Mouse (Mus musculus) B cell, adult 62 days (primary cell): ENCODE results near the gene Rock2. TPM values are rescaled to one million over a fixed set of nuclear protein-coding genes. Genes with fewer than 3 reads are reported as not detected.

Source experiments
- total RNA-seq: library from RNA; stranded (reverse); gene quantifications from 4 replicates; pipeline ENCODE4 v1.2.4, GENCODE M21; 2023

Gene Rock2
- total RNA-seq, result 75.2 to 85.1 TPM (median 81.0 TPM) in 4 replicates

DNA sequence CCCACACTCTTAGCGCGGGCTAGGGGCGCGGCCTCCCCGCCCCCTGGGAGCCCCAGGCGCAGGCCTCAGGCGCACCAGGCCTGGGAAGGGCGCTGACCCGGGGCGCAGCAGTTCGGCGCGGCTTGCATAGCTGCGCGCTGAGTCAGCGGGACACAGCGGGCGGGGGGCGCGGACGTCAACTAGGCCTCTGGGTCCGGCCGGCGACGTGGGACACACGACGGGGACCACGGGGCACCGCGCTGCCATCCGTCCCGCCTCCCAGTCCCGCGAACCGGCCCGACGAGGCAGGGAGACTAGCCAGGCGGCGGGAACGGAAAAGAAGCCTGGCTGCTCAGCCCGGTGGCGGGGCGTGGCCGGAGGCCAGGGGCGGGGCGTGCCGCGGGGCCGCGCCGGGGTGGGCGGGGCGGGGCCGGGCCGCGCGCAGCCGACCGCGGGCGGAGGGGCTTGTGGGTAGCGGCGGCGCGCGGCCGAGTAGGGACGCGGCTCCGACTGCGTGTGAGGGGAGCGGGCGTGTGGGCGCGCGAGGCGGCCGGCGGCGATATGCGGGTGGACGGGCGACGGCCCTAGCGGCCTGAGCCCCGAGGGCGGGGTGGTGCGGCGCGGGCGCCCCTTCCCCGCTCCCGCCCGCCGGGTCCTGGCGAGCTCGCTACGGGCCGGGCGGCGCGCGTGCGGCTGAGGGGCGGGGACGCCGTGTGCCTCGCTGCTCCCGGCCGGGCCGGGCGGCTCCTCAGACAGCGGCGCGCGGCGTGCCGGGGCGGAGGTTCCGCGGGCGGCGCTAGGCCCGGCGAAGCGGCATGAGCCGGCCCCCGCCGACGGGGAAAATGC lies at the start of gene Rock2:
Gene Rock2, plus strand, starts transcription at position 500 of the 825 bp plus-strand sequence.

DNA sequence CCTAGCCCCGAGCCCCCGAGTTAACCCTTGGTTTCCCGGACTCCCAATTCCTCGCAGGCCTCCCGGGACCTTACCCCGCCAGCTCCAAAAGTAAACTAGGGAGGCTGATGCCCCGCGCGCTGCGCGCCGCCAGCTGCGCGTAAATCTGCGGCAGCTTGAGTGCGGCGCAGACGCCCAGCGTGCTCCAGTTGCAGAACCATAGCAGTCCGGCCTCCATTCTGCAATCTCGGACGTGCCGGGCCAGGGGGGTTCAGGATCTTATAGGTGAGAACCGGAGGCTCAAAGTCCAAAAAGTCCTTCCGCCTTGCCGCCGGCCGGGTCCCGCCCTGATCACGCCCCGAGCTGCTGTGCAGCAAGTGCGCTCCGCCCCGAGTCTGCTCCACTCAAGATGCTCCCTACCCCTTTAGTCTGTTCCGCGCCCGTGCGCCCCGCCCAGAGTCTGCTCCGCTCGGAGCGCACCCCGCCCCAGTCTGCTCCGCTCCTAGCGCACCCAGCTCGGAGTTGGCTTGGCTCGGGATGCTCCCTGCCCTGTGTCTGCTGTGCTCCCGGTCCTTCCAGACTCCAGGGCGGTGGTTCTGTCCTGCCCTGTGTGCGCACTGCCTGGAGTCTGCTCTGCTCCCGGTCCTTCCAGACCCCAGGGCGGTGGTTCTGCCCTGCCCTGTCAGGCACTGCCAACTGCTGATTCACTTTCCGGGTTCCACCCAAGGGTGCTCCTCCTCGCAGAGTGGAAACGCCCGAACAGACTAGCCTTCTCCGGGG lies 105.2 kb downstream of the Rock2 start, which contains the start of gene Pqlc3:
Gene Pqlc3, minus strand, starts transcription at position 670 of the 759 bp plus-strand sequence.

DNA sequence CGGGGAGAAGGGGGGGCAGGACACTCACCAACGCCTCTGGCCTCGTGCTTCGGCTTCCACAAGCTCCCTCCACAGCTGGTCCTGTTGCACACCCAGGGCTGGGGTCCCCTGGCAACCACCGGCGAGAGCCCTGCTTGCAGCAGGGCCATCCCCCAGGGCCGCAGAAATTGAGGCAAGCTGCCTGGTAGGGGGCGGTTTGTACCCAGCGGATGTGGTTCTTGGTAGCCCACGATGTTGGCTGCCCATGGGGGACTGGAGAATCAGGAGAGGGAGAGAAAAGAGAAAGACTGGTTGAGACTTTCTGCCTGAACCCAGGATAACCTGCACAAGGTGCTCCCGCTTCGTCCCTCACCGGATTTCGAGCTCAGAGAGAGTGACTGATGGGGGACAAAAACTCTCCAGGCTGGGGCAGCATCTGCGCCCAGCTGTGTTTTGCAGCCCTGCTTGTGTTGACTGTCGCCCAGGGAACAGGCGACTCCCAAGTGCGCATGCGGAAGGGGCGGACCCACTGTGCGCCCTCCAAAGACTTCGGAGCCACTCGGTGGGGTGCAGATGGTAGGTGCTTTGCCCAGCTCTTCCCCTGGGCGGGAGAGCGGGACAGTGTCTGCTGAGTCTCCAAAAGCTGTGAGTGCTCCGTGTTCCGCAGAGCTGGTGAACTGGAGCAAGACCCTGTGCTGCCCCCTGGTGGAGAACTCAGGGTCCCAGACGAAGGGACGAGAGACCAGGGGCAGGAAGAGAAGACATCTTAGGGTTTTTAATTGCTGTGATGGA lies 116.6 kb downstream of the Rock2 start, which contains the start of gene 2410004P03Rik:
Gene 2410004P03Rik, minus strand, starts transcription at position 628 of the 771 bp plus-strand sequence.

Other genes with a start within 250 kb of the Rock2 start
- not detected in 4 replicates for gene Ntsr2, start 241.5 kb upstream of the Rock2 start, total RNA-seq
- not detected in 4 replicates for gene Greb1, start 94.0 kb upstream of the Rock2 start, total RNA-seq
- 6.8 to 8.6 TPM (median 7.9 TPM) in 4 replicates for gene E2f6, start 83.9 kb upstream of the Rock2 start, total RNA-seq
- 13.2 to 16.5 TPM (median 13.5 TPM) in 4 replicates for gene Pqlc3, start 105.5 kb downstream of the Rock2 start, total RNA-seq
- 0.15 to 1.2 TPM (median 0.64 TPM) in 4 replicates for gene 2410004P03Rik, start 116.8 kb downstream of the Rock2 start, total RNA-seq